ENCODE assay signal across 14 mouse cellular contexts in the genomic region with DNA sequence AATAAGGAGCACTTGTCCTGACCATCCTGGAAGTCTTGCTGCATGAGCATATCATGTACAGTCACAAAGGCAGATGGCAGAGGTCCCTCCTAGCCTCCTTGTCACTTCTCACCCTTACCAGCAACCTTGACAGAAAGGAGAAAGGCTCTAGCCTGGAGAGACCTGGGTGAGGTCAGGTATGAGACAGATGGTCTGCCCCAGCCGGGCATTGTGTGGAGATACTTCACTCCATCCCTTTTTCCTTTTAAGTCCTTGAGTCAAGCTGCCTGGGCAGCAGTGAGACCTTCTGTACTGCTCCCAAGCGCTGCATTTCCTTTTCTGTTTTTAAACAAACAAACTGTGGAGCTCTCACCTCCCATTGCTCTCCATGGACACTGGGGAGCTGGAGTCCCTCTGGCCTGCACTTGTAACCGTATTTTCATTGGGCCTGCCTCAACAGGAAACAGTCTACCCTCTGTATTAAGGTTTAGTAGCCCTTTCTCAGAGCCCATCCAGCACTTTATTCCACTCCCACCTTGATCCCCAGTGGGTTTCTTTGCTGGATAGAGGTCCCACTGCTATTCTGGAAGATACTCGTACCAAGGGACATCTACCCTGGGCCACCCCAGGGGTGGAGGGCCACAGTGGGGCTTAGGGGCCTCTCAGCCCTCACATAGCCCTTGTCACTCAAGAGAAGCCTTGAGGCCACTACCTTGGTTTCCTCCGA. TPM values are rescaled to one million over a fixed set of nuclear protein-coding genes. Genes with fewer than 3 reads are reported as not detected.
DNase-seq lines count a peak whose midpoint lies in the region; ATAC-seq and TF ChIP-seq lines count a peak whose summit lies in the region.
"Had no signal": no experiment of that assay in that cellular context is flagged by ENCODE, and none has a peak within 500 bp of the region (broad histone marks: within the 10 kb centered on the region; RNA-seq: fewer than 3 reads in every experiment).

No protein-coding gene starts in this region.

- H3K4me1 ChIP-seq in hindbrain, embryonic 10.5 days (replicated peaks), result peaks cover 51% of the 10 kb centered on the region
- H3K4me1 ChIP-seq in hindbrain, embryonic 14.5 days (replicated peaks; ENCODE audit: control insufficient read depth, insufficient read depth, low read length), result no peaks in the 10 kb centered on the region
- H3K4me1 ChIP-seq in lung, embryonic 15.5 days, result peaks cover 27% of the 10 kb centered on the region
- peaks cover 35% of the 10 kb centered on the region for H3K4me1 ChIP-seq in embryonic facial prominence, embryonic 15.5 days
- peaks cover 4% of the 10 kb centered on the region for H3K4me1 ChIP-seq in liver, postnatal 0 days (ENCODE audit: insufficient read depth)

- no peak for DNase-seq in hindbrain, embryonic 10.5 days (ENCODE audit: low spot score)
- DNase-seq in hindbrain, embryonic 14.5 days (ENCODE audit: low spot score), result no peak
- no peak for DNase-seq in lung, postnatal 4 days
- DNase-seq in liver, postnatal 0 days, result no peak
- no peak for DNase-seq in urinary bladder, postnatal 14 days (ENCODE audit: low spot score)
- DNase-seq in urinary bladder, postnatal 36 days (ENCODE audit: low spot score in 2 of 2), result no peak
- DNase-seq: cerebellum, postnatal 36 days; kidney, adult 11 months; layer of hippocampus, postnatal 36 days; right cerebral cortex, postnatal 14 days had no signal

- no peak for TF ChIP-seq CTCF in liver, postnatal 0 days (IDR thresholded peaks at IDR 0.05; ENCODE audit: low read depth)

- H3K9me3 ChIP-seq in hindbrain, embryonic 10.5 days, result no peaks in the 10 kb centered on the region
- no peaks in the 10 kb centered on the region for H3K9me3 ChIP-seq in hindbrain, embryonic 14.5 days (ENCODE audit: control insufficient read depth, low read length)
- no peaks in the 10 kb centered on the region for H3K9me3 ChIP-seq in lung, embryonic 15.5 days
- no peaks in the 10 kb centered on the region for H3K9me3 ChIP-seq in embryonic facial prominence, embryonic 15.5 days (replicated peaks)
- no peaks in the 10 kb centered on the region for H3K9me3 ChIP-seq in liver, postnatal 0 days (ENCODE audit: low read length)
- H3K9me3 ChIP-seq: heart, embryonic 15.5 days had no signal

- 64% methylated on average over 5 of the region's 5 CpGs for WGBS in hindbrain, embryonic 10.5 days
- WGBS in hindbrain, embryonic 14.5 days, result 72% methylated on average over 5 of the region's 5 CpGs
- 53% methylated on average over 5 of the region's 5 CpGs for WGBS in lung, embryonic 15.5 days
- 49% methylated on average over 5 of the region's 5 CpGs for WGBS in embryonic facial prominence, embryonic 15.5 days
- WGBS in liver, postnatal 0 days (ENCODE audit: insufficient replicate concordance), result 69% methylated on average over 5 of the region's 5 CpGs

- peak overlapping the region; percentile 78 for H3K27ac ChIP-seq in hindbrain, embryonic 10.5 days
- no peak overlapping the region for H3K27ac ChIP-seq in hindbrain, embryonic 14.5 days
- peak overlapping the region; percentile 88 for H3K27ac ChIP-seq in lung, embryonic 15.5 days
- H3K27ac ChIP-seq in embryonic facial prominence, embryonic 15.5 days (replicated peaks), result peak overlapping the region; percentile 87
- no peak overlapping the region for H3K27ac ChIP-seq in liver, postnatal 0 days (ENCODE audit: low read depth)

- peaks cover 99% of the 10 kb centered on the region for H3K36me3 ChIP-seq in hindbrain, embryonic 10.5 days
- H3K36me3 ChIP-seq in hindbrain, embryonic 14.5 days (replicated peaks; ENCODE audit: control insufficient read depth, insufficient read depth), result peaks cover 89% of the 10 kb centered on the region
- H3K36me3 ChIP-seq in lung, embryonic 15.5 days, result peaks cover 72% of the 10 kb centered on the region
- peaks cover 89% of the 10 kb centered on the region for H3K36me3 ChIP-seq in embryonic facial prominence, embryonic 15.5 days
- peaks cover 67% of the 10 kb centered on the region for H3K36me3 ChIP-seq in liver, postnatal 0 days (replicated peaks; ENCODE audit: insufficient read depth, low read length)

- ATAC-seq in hindbrain, embryonic 14.5 days (ENCODE audit: low FRiP score), result no peak
- no peak for ATAC-seq in lung, embryonic 15.5 days (ENCODE audit: borderline replicate concordance, extremely low read depth, low FRiP score, low TSS enrichment)
- no peak for ATAC-seq in embryonic facial prominence, embryonic 15.5 days (ENCODE audit: insufficient number of reproducible peaks, low FRiP score, low TSS enrichment, low read depth)
- ATAC-seq in liver, postnatal 0 days, result no peak
- ATAC-seq: CD4-positive, CD25-positive, alpha-beta regulatory T cell, adult 4 months had no signal

- TF ChIP-seq EP300 in liver, postnatal 0 days (IDR thresholded peaks at IDR 0.05; ENCODE audit: low read depth), result no peak

- no peak overlapping the region for H3K4me3 ChIP-seq in hindbrain, embryonic 10.5 days
- no peak overlapping the region for H3K4me3 ChIP-seq in hindbrain, embryonic 14.5 days (replicated peaks; ENCODE audit: low read length)
- H3K4me3 ChIP-seq in lung, embryonic 15.5 days, result no peak overlapping the region
- H3K4me3 ChIP-seq in embryonic facial prominence, embryonic 15.5 days (replicated peaks), result no peak overlapping the region
- no peak overlapping the region for H3K4me3 ChIP-seq in liver, postnatal 0 days (ENCODE audit: low read depth, low read length)
- H3K4me3 ChIP-seq: heart, embryonic 15.5 days had no signal

- H3K27me3 ChIP-seq in hindbrain, embryonic 10.5 days (ENCODE audit: insufficient read depth, poor library complexity, severe bottlenecking), result no peaks in the 10 kb centered on the region
- H3K27me3 ChIP-seq in hindbrain, embryonic 14.5 days (ENCODE audit: control insufficient read depth, insufficient read depth, low read length), result no peaks in the 10 kb centered on the region
- no peaks in the 10 kb centered on the region for H3K27me3 ChIP-seq in lung, embryonic 15.5 days
- no peaks in the 10 kb centered on the region for H3K27me3 ChIP-seq in embryonic facial prominence, embryonic 15.5 days
- H3K27me3 ChIP-seq in liver, postnatal 0 days (ENCODE audit: insufficient read depth, low read length), result no peaks in the 10 kb centered on the region
- H3K27me3 ChIP-seq: heart, embryonic 15.5 days had no signal

- H3K9ac ChIP-seq in hindbrain, embryonic 14.5 days, result no peak overlapping the region
- no peak overlapping the region for H3K9ac ChIP-seq in lung, embryonic 15.5 days
- H3K9ac ChIP-seq in embryonic facial prominence, embryonic 15.5 days, result no peak overlapping the region
- peak overlapping the region; percentile 21; the same call in 1 of the 2 replicates for H3K9ac ChIP-seq in liver, postnatal 0 days (replicated peaks)
- H3K9ac ChIP-seq: heart, embryonic 15.5 days had no signal

- no peak overlapping the region for H3K4me2 ChIP-seq in hindbrain, embryonic 14.5 days (replicated peaks)
- H3K4me2 ChIP-seq in lung, embryonic 15.5 days, result no peak overlapping the region
- no peak overlapping the region for H3K4me2 ChIP-seq in embryonic facial prominence, embryonic 15.5 days (replicated peaks)
- no peak overlapping the region for H3K4me2 ChIP-seq in liver, postnatal 0 days (ENCODE audit: low read depth, low read length)
- H3K4me2 ChIP-seq: heart, embryonic 15.5 days had no signal

RNA-seq across cellular contexts. Expression of gene Mgat3, which starts 15.4 kb away (rescaled TPM):
- polyA plus RNA-seq in hindbrain, embryonic 10.5 days (2016; fragmentation: Nextera tagmentation; extraction: Ambion mirVana), result 6.3 and 8.6 TPM in 2 replicates
- polyA plus RNA-seq in hindbrain, embryonic 14.5 days (2014; fragmentation: Nextera tagmentation; extraction: Ambion mirVana), result 22.3 and 24.5 TPM in 2 replicates
- 4.9 and 5.2 TPM in 2 replicates for polyA plus RNA-seq in lung, embryonic 15.5 days (2015; fragmentation: Nextera tagmentation; extraction: Ambion mirVana)
- 4.6 and 5.5 TPM in 2 replicates for polyA plus RNA-seq in embryonic facial prominence, embryonic 15.5 days (2015; fragmentation: Nextera tagmentation; extraction: Ambion mirVana)
- polyA plus RNA-seq in liver, postnatal 0 days (2015; fragmentation: Nextera tagmentation; extraction: Ambion mirVana), result 0.12 and 0.14 TPM in 2 replicates

RNA-seq across cellular contexts. Expression of gene Tab1, which starts 25.2 kb away (rescaled TPM):
- 41.3 and 42.8 TPM in 2 replicates for polyA plus RNA-seq in hindbrain, embryonic 10.5 days (2016; fragmentation: Nextera tagmentation; extraction: Ambion mirVana)
- 32.2 and 36.1 TPM in 2 replicates for polyA plus RNA-seq in hindbrain, embryonic 14.5 days (2014; fragmentation: Nextera tagmentation; extraction: Ambion mirVana)
- 33.0 and 34.6 TPM in 2 replicates for polyA plus RNA-seq in lung, embryonic 15.5 days (2015; fragmentation: Nextera tagmentation; extraction: Ambion mirVana)
- 38.2 and 38.7 TPM in 2 replicates for polyA plus RNA-seq in embryonic facial prominence, embryonic 15.5 days (2015; fragmentation: Nextera tagmentation; extraction: Ambion mirVana)
- 7.0 and 7.5 TPM in 2 replicates for polyA plus RNA-seq in liver, postnatal 0 days (2015; fragmentation: Nextera tagmentation; extraction: Ambion mirVana)

Comparison
In these comparisons a context has a peak if more than half of its experiments do, and no peak if none do; other contexts are left out.
1. H3K27ac ChIP-seq: peak in hindbrain, embryonic 10.5 days (single experiment), lung, embryonic 15.5 days (single experiment) and embryonic facial prominence, embryonic 15.5 days (single experiment); none in hindbrain, embryonic 14.5 days (single experiment) and liver, postnatal 0 days (single experiment).